Mouse (Mus musculus) left cerebral cortex, adult 11 months (tissue): Measurements from ENCODE around the gene Cstb.

Source experiments
- DNase-seq: peaks from one replicate; pipeline ENCODE4 v3.0.0; 2022; ENCODE audit warnings: low spot score

Cstb gene

GRCm38 (mm10) chr10:78461767-78462166 lies 36.3 kb downstream of the Cstb start:
- no peak for DNase-seq

GRCm38 (mm10) chr10:78462945-78463768 lies 37.7 kb downstream of the Cstb start:
- no peak for DNase-seq

- no peak for DNase-seq
Measured at GRCm38 (mm10) chr10:78463769-78464167, 38.3 kb downstream of the Cstb start.

GRCm38 (mm10) chr10:78464201-78464791 lies 38.8 kb downstream of the Cstb start:
- no peak for DNase-seq

- DNase-seq: peak; percentile 98
Measured at GRCm38 (mm10) chr10:78464792-78465207, 39.3 kb downstream of the Cstb start, which contains the start of gene Pdxk. Gene Pdxk, minus strand, starts transcription at chr10:78464975.

- DNase-seq: no peak
Measured at GRCm38 (mm10) chr10:78465472-78465871, 40.0 kb downstream of the Cstb start.

GRCm38 (mm10) chr10:78466647-78467046 lies 41.2 kb downstream of the Cstb start:
- DNase-seq: no peak

- no peak for DNase-seq
Measured at GRCm38 (mm10) chr10:78467761-78468310, 42.4 kb downstream of the Cstb start.

- DNase-seq: no peak
Measured at GRCm38 (mm10) chr10:78470582-78471313, 45.3 kb downstream of the Cstb start.

- DNase-seq: no peak
Measured at GRCm38 (mm10) chr10:78472046-78472445, 46.6 kb downstream of the Cstb start.

- DNase-seq: no peak
Measured at GRCm38 (mm10) chr10:78473434-78473833, 48.0 kb downstream of the Cstb start.

- no peak for DNase-seq
Measured at GRCm38 (mm10) chr10:78474759-78475158, 49.3 kb downstream of the Cstb start.

- no peak for DNase-seq
Measured at GRCm38 (mm10) chr10:78476821-78477220, 51.4 kb downstream of the Cstb start.
